Mouse (Mus musculus) midbrain, embryonic 13.5 days (tissue): ENCODE results near the gene Hpcal1. TPM values are rescaled to one million over a fixed set of nuclear protein-coding genes. Genes with fewer than 3 reads are reported as not detected.

Source experiments
- ATAC-seq: fragments of 200-750 bp; cut with Nextera tagmentation; 2 replicates; pipeline ENCODE4 v1.8.0; 2017; ENCODE audit warnings: mild to moderate bottlenecking, moderate TSS enrichment, moderate library complexity
- H3K27ac ChIP-seq: fragments of 300-500 bp; sonication (generic); 2 replicates; pipeline ENCODE4 v1.5.1; 2015; ENCODE audit warnings: inconsistent platforms, mild to moderate bottlenecking, moderate library complexity
- H3K27me3 ChIP-seq: fragments of 300-500 bp; sonication (generic); 2 replicates; pipeline ENCODE4 v1.6.1; 2015; ENCODE audit warnings: mild to moderate bottlenecking, inconsistent platforms
- H3K36me3 ChIP-seq: fragments of 300-500 bp; sonication (generic); 2 replicates; pipeline ENCODE4 v1.6.1; 2015; ENCODE audit warnings: mild to moderate bottlenecking, inconsistent platforms
- H3K4me1 ChIP-seq: fragments of 300-500 bp; sonication (generic); replicated peaks from 2 replicates; pipeline ENCODE4 v1.6.1; 2015; ENCODE audit warnings: inconsistent platforms
- H3K4me2 ChIP-seq: fragments of 300-500 bp; sonication (generic); replicated peaks from 2 replicates; pipeline ENCODE4 v1.6.1; 2015; ENCODE audit warnings: moderate library complexity, mild to moderate bottlenecking, inconsistent platforms
- H3K4me3 ChIP-seq: fragments of 300-500 bp; sonication (generic); replicated peaks from 2 replicates; pipeline ENCODE4 v1.5.1; 2015; ENCODE audit warnings: mild to moderate bottlenecking, inconsistent platforms
- H3K9ac ChIP-seq: fragments of 300-500 bp; sonication (generic); replicated peaks from 2 replicates; pipeline ENCODE4 v1.6.1; 2015; ENCODE audit warnings: mild to moderate bottlenecking, inconsistent platforms
- H3K9me3 ChIP-seq: fragments of 300-500 bp; sonication (generic); 2 replicates; pipeline ENCODE4 v1.6.1; 2016; ENCODE audit warnings: mild to moderate bottlenecking, inconsistent platforms
- WGBS: fragments of 180-500 bp; shearing (Covaris S2); methylation state at CpG from one replicate; pipeline ENCODE4 v1.1.7; 2015; 5-methylcytosine and 5-hydroxymethylcytosine counted together
- polyA plus RNA-seq: library from polyadenylated mRNA; unstranded; fragments of >200 nt; fragmentation: Nextera tagmentation; extraction: Ambion mirVana; gene quantifications from 2 replicates; pipeline ENCODE4 v1.2.1, GENCODE M21; 2015

Gene Hpcal1
- polyA plus RNA-seq = 50.7 and 55.3 TPM in 2 replicates

DNA sequence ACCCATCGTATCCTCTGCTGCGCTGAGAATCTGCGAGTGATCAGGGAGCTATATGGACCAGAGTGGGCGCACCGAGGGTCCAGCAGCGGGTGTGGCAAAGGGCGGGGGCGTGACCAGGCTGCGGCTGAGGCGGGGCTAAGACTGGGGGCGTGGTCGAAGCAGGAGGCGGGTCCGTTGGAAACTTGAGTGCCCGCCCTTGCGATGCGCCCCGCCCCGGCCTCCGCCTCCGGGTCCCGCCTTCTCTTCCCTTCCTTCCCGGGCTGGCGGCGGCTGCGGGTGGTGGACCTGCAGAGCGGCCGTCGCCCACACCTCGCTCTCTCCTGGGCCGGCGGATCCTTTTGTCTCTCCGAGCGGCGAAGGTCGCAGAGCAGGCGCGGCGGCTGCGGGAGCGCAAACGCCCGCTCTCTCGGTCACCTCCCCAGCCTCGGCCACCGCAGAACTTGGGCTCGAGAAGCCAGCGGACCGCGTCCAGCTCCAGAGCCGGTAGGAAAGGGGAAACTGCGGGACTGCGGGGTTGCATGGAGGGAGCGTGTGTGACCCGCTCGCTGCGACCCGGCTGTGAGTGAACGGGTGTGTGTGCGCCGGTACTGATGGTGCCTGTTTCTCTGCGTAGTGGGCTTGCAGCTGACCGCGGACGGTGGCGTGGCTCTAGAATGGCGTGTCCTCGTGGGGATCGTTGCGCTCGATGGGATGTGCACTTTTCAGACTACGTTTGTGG, at the start of gene Hpcal1:
Gene Hpcal1 (plus strand): TSS at position 293 of the 718 bp plus-strand sequence.
- H3K4me3 ChIP-seq = peak within 1 kb of the TSS; percentile 75
- 0% methylated on average over 66 of the region's 72 CpGs for WGBS
- peak; percentile 92 for ATAC-seq

DNA sequence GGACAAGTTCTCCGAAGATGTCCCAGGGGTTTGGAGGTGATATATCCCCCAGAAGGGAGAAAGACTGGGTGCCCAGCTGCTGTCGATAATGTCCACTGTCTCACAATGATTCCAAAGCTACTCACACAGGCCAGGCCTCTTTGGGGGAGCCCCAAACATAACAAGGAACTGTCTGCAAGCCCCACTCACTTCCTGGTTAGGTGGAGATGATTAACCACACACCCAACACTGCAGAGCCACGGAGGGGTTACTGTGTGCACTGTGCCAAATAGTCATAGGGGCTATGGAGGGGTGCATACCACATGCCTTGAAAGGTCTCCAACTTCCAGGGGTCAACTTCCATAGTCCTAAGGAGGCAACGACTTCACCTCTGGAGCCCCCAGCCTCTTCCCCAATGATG, 49.4 kb upstream of the Hpcal1 start:
- Histone ChIP-seq H3K27me3 (no peaks in the 10 kb centered on the region), H3K4me3 (no peak overlapping the region), H3K36me3 (no peaks in the 10 kb centered on the region), H3K9me3 (no peaks in the 10 kb centered on the region), H3K4me1 (no peaks in the 10 kb centered on the region), H3K4me2 (no peak overlapping the region), H3K27ac (no peak overlapping the region), H3K9ac (no peak overlapping the region)
- 85% methylated on average over 4 of the region's 4 CpGs for WGBS
- ATAC-seq = no peak

More for the DNA sequence above, at the start of gene Hpcal1:
- Histone ChIP-seq H3K27ac (peak within 1 kb of the TSS; percentile 65), H3K36me3 (no peaks in the 10 kb centered on the region), H3K4me2 (peak within 1 kb of the TSS; percentile 95), H3K4me1 (peaks cover 32% of the 10 kb centered on the region), H3K9me3 (no peaks in the 10 kb centered on the region), H3K27me3 (0 out of 2 replicates have a peak, but pooled peaks cover 3% of the 10 kb centered on the region), H3K9ac (peak within 1 kb of the TSS; percentile 81)

DNA sequence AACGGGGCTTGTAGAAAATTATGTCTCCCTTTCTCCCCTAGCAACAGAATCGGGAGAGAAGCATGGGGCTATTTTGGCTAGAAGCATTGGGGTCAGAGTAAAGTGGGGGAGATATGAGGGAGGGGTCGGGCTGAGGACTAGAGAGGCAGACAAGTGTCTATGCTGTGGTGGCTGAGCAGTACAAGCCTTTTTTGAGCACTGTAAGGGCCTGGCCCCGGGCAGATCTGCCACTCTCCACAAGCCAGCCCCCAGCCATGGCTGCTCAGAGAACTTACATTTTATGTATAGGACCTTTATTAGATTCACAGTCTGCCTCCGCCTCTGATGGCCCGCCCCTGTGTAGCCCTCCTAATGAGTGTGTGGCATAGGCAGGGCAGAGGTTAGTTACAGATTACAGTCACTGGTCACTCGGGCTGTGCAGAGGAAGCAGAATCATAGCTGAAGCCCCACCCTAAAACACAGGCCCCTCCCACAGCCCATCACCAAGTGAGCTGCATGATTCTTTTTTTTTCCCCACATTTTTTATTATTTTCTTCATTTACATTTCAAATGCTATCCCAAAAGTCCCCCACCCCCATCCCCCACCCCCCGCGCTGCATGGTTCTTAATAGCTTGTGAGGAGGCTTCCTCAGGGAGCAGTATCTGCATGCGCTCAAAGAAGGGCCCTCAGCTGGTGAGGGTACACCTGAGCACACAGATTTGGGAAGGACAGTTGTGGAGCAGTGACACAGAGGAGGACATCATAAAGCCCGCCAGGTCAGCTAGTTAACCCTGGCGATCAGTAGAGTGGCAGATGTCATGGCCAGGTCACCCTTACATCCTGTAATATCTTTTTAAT, 46.1 kb upstream of the Hpcal1 start:
- ATAC-seq = peak; percentile 53; the same call in 1 of the 2 replicates
- no peak overlapping the region for H3K4me3 ChIP-seq

DNA sequence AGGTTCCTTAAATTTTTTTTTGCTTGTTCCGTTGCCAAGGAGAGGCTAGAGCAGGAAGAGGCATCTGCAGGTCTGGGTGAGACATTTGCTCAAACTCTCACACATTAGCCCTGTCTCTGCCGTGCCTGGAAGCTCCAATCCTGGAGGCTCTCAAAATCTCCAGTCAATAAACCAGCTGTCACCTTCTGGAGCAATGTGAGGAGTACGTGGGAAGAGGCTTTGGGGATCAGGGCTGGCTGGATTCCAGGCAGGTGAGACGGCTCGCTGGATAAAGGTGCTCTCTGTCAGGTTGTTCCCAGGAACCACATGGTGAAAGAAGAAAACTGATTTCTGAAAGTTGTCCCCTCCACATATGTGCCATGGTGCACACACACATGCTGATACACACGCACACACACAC, 44.2 kb upstream of the Hpcal1 start:
- no peaks in the 10 kb centered on the region for H3K4me1 ChIP-seq
- H3K4me3 ChIP-seq = no peak overlapping the region
- no peak for ATAC-seq
- no peaks in the 10 kb centered on the region for H3K36me3 ChIP-seq
- 67% methylated on average over 6 of the region's 6 CpGs for WGBS
- H3K9ac ChIP-seq = no peak overlapping the region
- H3K9me3 ChIP-seq = no peaks in the 10 kb centered on the region
- H3K4me2 ChIP-seq = no peak overlapping the region
- H3K27me3 ChIP-seq = no peaks in the 10 kb centered on the region
- H3K27ac ChIP-seq = no peak overlapping the region

More for the DNA sequence above, 46.1 kb upstream of the Hpcal1 start:
- Histone ChIP-seq H3K9ac (no peak overlapping the region), H3K9me3 (no peaks in the 10 kb centered on the region), H3K4me1 (no peaks in the 10 kb centered on the region), H3K27ac (no peak overlapping the region), H3K4me2 (no peak overlapping the region), H3K27me3 (no peaks in the 10 kb centered on the region), H3K36me3 (no peaks in the 10 kb centered on the region)
- WGBS = 76% methylated on average over 12 of the region's 12 CpGs

DNA sequence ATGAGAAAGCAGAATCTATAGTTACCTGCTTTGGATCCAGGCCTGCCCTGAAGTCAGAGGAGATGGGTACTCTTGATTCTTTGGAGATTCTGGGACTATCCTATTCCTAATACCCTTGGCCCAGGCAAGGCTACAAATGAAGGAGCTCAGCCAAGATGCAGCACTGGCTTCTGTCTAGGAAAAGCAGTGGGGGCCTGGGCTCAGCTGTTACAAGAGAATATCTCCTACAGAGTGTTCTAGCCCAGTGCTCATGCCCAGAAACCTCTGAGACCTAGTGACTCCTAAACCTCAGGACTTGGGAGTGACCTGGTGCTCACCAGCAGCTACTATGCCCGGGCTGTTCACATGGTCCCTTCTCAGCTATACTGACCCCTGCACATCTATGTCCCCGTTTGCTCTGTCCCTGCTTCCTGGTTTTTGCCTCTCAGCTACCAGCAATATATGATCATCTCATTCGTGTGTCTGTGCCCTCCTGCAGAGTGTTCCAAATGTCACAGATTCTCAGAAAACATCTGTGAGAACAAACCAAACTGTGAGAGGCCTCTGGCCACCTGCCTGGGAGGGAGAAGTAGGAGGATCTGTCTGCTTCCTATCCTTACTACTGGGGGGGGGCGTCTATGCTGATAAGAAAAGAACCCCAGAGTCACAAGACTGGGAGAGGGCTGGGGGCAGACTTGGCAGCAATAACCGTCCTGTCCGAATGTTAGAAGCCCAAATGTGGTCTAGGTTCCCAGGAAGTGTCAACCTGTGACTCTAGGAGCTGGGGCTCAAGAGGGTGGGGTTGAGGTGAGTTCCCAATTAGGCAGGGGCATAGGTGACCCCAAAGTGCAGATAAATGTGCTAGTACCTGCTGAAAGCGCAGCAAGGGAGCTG, 39.2 kb upstream of the Hpcal1 start:
- H3K4me2 ChIP-seq = no peak overlapping the region
- ATAC-seq = no peak
- H3K36me3 ChIP-seq = no peaks in the 10 kb centered on the region
- H3K9ac ChIP-seq = no peak overlapping the region
- H3K4me3 ChIP-seq = no peak overlapping the region
- no peaks in the 10 kb centered on the region for H3K9me3 ChIP-seq
- WGBS = 80% methylated on average over 7 of the region's 7 CpGs
- no peaks in the 10 kb centered on the region for H3K27me3 ChIP-seq
- H3K4me1 ChIP-seq = 0 out of 2 replicates have a peak, but pooled peaks cover 4% of the 10 kb centered on the region
- H3K27ac ChIP-seq = no peak overlapping the region

DNA sequence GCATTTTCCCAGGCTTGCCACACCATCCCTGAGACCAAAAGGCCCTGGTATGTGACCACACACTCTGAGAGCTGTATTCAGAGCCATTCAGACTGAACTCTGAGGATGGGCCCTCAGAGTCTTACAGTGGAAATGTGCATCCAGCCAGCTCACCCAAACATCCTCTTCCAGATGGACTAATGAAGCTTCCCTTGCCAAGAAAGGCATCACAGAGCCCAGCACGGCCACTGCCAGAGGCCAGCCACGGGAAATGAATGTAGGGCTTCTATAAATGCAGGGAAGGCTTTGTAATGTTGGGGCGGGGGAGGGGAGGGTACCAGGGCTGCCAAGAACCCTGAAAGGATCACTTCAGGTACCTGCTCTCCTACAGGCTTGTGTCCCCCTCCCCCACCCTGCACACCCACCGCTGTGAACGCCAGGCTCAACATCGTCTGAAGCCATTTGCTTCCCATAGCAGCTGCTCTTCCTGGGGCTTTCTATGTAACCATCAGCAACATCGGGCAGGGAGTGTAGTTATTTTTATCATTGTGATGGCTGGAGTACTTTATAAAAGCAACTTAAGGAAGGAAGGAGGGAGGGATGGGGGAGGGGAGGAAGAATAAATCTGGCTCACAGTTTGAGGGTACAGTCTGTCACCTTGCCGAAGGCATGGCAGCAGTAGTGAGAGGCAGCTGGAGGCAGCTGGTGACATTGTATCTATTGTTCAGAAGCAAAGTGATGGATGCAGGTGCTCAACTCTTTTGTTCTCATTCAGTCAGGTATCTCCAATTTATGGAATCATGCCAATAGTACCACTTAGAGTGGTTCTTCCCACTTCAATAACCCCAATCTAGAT, 38.2 kb upstream of the Hpcal1 start:
- no peak overlapping the region for H3K9ac ChIP-seq
- 0 out of 2 replicates have a peak, but pooled peaks cover 2% of the 10 kb centered on the region for H3K9me3 ChIP-seq
- no peak for ATAC-seq
- no peak overlapping the region for H3K4me3 ChIP-seq
- no peak overlapping the region for H3K27ac ChIP-seq
- H3K4me1 ChIP-seq = 0 out of 2 replicates have a peak, but pooled peaks cover 4% of the 10 kb centered on the region
- WGBS = 55% methylated on average over 8 of the region's 8 CpGs
- no peak overlapping the region for H3K4me2 ChIP-seq
- no peaks in the 10 kb centered on the region for H3K36me3 ChIP-seq
- no peaks in the 10 kb centered on the region for H3K27me3 ChIP-seq

DNA sequence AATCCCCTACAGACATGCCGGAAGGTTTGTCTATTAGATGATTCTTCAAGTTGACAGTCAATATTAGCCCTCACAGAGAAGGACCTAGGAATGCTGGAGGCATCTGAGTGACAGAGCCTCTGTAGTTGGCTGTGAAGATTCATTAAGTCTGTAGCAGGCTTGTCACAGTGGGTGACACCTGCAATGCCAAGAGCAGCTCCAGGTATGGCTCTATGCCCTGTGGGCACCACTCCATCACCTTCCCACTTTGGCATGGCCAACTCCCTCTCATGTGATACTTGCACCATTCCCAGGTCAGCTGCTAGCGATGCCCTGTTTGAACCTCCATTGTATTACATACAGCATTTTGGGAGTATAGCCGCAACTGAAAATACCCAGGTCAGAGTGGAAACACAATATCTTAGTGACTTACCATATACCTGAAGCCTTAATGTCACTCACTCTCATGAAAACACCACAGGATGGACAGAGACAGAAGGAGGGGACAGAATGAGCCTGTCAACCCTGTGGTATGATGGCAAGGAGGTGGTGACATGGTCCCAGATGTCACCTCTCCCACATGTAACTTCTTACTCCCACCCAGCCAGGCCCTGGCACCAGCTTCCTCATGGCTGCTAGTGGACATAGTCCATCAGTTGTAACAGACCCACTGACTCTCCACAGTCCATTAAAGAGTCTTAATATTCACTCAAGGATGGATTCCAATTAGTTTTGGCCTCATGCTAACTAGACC, 37.4 kb upstream of the Hpcal1 start:
- no peak overlapping the region for H3K27ac ChIP-seq
- WGBS = 91% methylated on average over 3 of the region's 3 CpGs
- H3K4me3 ChIP-seq = no peak overlapping the region
- no peaks in the 10 kb centered on the region for H3K27me3 ChIP-seq
- H3K36me3 ChIP-seq = no peaks in the 10 kb centered on the region
- H3K9ac ChIP-seq = no peak overlapping the region
- 0 out of 2 replicates have a peak, but pooled peaks cover 2% of the 10 kb centered on the region for H3K9me3 ChIP-seq
- H3K4me1 ChIP-seq = 0 out of 2 replicates have a peak, but pooled peaks cover 4% of the 10 kb centered on the region
- no peak for ATAC-seq
- H3K4me2 ChIP-seq = no peak overlapping the region

DNA sequence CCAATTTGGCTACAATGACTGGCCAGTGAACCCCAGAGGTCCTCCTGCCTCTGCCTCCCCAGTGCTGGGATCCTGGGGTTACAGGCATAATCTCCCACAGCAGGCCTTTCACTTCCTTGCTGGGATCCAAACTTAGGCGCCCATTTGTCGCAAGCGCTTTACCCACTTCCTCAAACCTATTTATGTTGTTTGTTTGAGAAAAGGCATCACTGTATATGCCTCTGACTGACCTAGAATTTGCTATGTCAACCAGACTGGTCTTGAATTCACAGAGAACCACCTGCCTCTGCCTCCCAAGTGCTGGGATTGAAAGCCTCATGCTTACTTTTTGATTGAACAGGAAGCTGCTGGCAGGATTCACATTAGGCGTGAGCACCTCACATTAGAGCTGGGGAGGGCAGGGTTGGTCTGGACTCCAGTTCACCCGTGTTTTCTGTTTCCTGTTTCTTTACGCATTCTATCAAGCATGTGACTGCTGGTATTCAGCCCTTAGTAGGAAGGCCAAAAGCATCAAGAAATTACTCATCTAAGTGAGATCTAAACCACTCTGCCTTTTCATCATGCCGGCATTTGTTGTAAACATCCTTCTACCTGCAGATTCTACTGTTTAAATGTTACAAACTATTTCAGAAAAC, 33.0 kb upstream of the Hpcal1 start:
- no peak overlapping the region for H3K4me2 ChIP-seq
- ATAC-seq = no peak
- H3K9me3 ChIP-seq = 0 out of 2 replicates have a peak, but pooled peaks cover 2% of the 10 kb centered on the region
- WGBS = 92% methylated on average over 7 of the region's 7 CpGs
- H3K4me3 ChIP-seq = no peak overlapping the region
- H3K4me1 ChIP-seq = 0 out of 2 replicates have a peak, but pooled peaks cover 5% of the 10 kb centered on the region
- H3K9ac ChIP-seq = no peak overlapping the region
- H3K27me3 ChIP-seq = no peaks in the 10 kb centered on the region
- no peaks in the 10 kb centered on the region for H3K36me3 ChIP-seq
- H3K27ac ChIP-seq = no peak overlapping the region

DNA sequence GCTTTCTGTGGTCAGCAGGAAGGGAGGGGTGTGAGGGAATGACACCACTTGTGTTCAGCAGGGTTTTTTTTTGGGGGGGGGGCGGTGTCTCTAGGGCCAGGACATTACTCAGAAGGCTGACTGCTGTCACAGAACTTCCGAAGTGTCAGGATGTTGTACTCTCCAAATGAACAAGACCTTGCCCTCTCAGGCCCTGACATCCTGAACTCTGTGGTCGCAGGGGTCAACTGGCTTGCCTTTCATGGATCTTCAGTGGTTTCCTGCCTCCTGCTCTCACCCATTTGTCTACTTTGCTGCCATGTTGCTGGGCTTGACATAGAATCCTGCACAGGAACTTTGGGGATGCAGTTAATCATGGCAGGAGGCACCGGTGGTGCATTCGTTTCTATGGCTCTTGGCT, 32.1 kb upstream of the Hpcal1 start:
- 0 out of 2 replicates have a peak, but pooled peaks cover 5% of the 10 kb centered on the region for H3K4me1 ChIP-seq
- no peak overlapping the region for H3K4me2 ChIP-seq
- H3K9me3 ChIP-seq = 0 out of 2 replicates have a peak, but pooled peaks cover 2% of the 10 kb centered on the region
- H3K36me3 ChIP-seq = no peaks in the 10 kb centered on the region
- 85% methylated on average over 5 of the region's 5 CpGs for WGBS
- no peak overlapping the region for H3K4me3 ChIP-seq
- no peak overlapping the region for H3K9ac ChIP-seq
- no peak overlapping the region for H3K27ac ChIP-seq
- no peak for ATAC-seq
- no peaks in the 10 kb centered on the region for H3K27me3 ChIP-seq

DNA sequence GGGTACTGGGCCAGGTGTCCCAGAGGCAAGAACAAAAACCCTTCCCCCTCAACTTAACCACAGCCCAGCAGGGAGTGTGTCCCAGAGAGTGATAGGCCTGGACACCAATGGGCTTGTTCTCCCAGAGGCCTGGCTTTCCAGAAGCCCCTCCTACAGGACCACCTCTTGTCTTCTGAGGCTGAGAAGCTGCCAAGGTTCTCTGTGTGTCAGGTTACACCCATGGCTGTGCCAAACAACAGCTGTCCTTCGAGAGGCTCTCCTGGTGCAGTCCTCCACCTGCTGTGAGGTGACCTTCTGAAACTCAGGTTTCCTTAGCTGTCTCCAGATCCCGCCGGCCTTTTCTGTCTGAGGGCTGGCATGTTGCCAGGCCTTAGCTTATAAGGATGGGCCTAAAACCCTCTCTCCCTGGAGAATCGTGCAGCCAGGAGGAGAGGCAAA, 29.2 kb upstream of the Hpcal1 start:
- H3K27me3 ChIP-seq = no peaks in the 10 kb centered on the region
- H3K36me3 ChIP-seq = no peaks in the 10 kb centered on the region
- 8% methylated on average over 4 of the region's 4 CpGs for WGBS

More for the DNA sequence above, 29.2 kb upstream of the Hpcal1 start:
- Histone ChIP-seq H3K4me1 (0 out of 2 replicates have a peak, but pooled peaks cover 5% of the 10 kb centered on the region), H3K9ac (no peak overlapping the region), H3K9me3 (0 out of 2 replicates have a peak, but pooled peaks cover 2% of the 10 kb centered on the region), H3K4me3 (no peak overlapping the region), H3K4me2 (no peak overlapping the region), H3K27ac (no peak overlapping the region)
- ATAC-seq = peak; percentile 74
